Mouse (Mus musculus) gastrocnemius, postnatal 10 days (tissue): ENCODE measurements at regions not wholly inside any gene's neighbourhood (a gene's known extent, or its start where the extent isn't known, plus 50 kb on each side); places are given as distances from the start of the nearest gene placed in this dataset.

Source experiments
- DNase-seq: peaks from one replicate; pipeline ENCODE4 v3.0.0; 2021; ENCODE audit warnings: mixed read lengths

DNA sequence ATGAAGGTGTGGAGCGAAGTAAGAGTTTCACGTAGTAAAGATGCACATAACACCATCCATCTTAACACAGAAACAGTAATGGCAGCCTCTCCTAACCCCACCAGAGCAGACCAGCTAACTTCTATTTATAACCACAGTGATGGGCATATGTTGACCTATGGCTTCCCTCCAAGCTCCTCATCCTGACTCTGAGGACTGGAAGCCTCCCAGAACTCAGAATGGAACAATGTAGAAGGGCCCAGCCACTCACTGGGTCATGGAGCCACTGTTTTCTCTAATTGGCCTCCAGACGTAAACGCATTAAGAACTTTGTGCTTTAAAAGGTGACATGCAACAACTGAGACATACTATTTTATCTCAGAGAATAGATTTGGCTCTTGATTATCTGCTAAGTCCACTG lies 77.0 kb downstream of the Irs2 start:
- no peak for DNase-seq

GRCm38 (mm10) chr8:10928836-10929235 lies 79.4 kb downstream of the Irs2 start:
- peak; percentile 29 for DNase-seq

DNA sequence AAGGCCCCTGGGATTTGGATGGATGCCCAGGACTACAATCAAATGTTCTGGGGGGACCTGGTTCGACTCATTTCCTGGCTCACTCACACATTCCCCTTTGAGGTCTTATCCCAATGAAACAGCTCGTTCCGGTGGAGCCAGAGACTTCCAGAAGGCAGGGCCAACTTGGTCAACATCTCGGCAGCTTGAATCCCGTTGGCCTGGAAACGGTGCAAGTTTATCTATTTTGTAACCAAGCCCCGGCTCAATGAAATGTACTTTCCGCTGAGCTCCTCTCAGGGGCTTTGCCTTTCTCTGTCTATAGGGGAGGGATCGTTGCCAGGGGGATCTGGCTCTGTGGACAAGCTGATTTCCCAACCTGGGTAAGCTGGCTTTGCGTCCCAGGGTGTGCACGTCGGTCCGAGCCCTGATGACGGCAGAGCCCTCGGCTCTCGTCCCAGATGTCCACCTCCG lies 79.9 kb downstream of the Irs2 start:
- DNase-seq, result peak; percentile 29

GRCm38 (mm10) chr8:10927187-10927586 lies 81.1 kb downstream of the Irs2 start:
- DNase-seq, result no peak

GRCm38 (mm10) chr8:10926518-10926915 lies 81.7 kb downstream of the Irs2 start:
- no peak for DNase-seq

GRCm38 (mm10) chr8:10925582-10926517 lies 82.4 kb downstream of the Irs2 start:
- no peak for DNase-seq

DNA sequence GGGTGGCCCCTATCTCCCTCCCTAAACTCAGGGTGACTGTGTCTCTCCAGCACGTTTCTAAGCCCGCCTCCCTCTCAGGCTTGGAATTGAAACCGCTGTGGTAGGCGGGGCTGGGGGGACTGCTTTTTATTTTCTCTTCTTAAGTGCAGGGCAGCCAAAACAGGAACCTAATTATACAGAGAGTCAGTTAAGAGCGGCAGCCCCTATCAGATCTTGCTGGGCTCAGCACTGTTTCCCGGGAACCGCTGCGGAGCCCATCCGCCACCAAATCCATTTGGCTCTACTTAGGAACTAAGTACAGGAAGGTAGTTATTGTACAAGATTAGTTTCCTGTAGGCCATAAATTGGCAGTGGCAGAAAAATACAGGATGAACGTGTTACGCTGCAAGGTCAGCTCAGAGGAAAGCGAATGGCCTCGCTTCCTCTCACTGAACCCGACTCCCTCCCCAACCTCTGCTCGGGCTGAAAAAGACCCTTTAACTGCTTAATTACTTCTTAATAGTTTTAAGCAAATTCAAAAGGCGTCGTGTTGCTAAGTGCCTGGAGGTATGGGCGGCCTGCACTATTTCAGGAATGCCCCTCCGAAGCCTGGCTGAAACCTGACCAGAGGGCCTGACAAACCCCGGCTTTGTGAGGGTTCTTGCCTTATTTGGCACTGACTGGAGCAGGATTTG lies 83.6 kb downstream of the Irs2 start:
- peak; percentile 45 for DNase-seq

DNA sequence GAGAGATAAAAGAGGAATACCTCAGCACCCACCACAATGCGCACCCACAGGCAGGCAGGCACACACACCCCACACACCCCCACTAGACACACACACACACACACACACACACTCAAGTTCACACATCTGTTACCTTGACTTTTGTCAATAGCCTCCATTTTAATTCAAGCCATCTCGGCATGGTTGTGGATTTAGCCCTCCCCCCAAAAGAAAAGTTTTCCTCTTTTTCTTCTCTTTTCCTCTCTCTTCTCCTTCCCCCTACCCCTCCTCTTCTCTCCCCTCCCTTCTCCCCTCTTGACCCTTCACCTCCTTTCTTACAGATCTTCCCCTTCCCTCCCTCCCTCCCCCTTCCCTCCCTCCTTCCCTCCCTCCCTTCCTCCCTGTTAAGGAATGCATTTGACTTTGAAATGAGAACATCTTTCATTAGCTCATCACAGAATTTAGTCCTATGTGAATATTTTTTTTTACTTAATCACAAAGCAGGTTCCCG lies 84.2 kb downstream of the Irs2 start:
- no peak for DNase-seq

- DNase-seq, result no peak
Measured at GRCm38 (mm10) chr8:10923071-10924000, 84.9 kb downstream of the Irs2 start.

- no peak for DNase-seq
Measured at GRCm38 (mm10) chr8:10922209-10923030, 85.8 kb downstream of the Irs2 start.

DNA sequence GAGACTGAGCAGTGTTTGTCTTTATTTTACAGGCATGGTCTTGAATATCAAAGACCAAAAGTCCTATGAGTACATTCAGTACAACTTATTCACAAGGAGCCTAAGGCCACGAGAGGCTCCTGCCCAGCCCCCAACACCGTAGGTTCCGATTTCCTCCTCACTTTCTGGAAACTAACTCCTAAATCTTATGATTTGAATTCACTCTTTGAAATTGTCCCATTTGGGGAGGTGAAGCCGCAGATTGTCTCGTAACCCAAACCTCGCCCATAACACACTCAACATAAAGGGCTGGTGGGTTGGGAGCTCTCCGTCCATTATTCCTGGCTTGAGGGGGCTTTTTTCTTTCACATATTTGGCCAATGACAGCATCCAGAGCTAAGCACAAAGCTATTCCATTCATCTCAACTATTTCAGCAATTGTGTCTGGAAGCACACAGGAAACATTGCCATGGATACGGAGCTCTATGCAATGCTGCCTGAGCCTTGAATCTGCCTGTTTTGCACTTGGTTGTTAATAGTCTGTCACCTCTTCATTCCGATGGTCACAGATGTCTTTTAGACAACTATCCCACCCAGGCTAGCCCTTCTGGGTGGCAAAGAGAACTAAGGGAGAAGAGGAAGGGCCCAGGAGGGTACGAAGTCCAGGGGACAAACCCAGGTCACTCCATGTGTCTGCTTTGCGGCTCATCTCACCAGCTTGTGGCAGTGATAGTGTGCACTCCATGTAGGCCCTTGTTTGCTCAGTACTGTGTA lies 86.6 kb downstream of the Irs2 start:
- no peak for DNase-seq

DNA sequence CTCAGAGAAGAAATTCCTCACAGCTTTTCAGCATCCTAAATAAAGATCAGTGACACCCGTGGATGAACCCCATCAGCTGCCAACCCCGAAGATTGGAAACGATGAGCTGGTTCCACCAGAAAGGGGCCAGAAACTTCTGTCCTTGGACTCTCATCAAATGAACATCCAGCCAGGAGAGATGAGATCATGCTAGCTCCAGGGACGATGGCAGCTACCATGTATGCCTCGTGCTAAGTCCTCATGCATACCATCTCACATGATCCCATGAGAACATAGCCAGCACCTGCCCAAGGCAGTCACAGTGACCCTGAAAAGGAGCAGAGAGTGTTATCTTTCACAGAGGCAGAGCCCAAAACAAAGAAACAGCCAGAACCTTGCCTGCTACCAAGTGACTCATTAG lies 88.6 kb downstream of the Irs2 start:
- no peak for DNase-seq

- no peak for DNase-seq
Measured at GRCm38 (mm10) chr8:10918403-10919035, 89.7 kb downstream of the Irs2 start.

DNA sequence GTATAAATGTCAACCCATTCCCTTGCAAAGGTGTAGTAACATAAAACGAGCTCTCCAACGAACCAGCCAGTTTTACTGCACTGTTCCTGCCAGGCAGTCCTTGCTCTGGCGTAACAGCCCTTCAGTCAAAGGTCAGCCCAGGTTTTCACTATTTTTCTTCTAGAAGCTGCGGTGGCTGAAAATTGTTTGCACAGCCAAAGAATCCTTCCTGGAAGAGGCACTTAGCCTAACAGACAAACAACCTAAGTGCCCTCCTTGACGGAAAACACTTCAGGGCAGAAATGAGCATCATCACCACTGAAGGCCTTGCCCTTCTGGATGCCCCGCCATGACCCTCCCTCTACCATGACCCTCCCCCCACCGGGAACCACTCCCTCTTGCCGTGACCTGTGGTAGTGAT lies 93.6 kb downstream of the Irs2 start:
- no peak for DNase-seq

DNA sequence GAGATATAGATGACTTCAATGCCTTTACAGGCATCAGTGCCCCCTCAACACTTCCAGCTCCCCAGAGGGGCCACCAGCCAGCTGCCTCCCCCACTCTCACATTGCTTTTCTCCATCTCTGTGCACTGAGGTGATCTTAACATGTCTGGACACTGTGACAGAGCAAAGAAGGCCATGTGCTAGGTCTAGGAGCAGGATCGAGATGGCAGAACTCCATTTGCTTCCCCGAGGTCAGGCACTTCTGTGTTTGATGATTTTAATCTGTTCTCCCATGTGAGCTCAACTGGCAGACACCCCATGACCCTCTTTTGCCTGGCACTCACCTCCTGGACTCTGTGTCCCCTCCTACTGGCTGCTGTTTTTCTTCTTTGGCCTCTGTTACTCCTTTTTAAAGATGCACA lies 95.8 kb downstream of the Irs2 start:
- DNase-seq, result no peak

GRCm38 (mm10) chr8:10911371-10911770 lies 96.9 kb downstream of the Irs2 start:
- no peak for DNase-seq

DNA sequence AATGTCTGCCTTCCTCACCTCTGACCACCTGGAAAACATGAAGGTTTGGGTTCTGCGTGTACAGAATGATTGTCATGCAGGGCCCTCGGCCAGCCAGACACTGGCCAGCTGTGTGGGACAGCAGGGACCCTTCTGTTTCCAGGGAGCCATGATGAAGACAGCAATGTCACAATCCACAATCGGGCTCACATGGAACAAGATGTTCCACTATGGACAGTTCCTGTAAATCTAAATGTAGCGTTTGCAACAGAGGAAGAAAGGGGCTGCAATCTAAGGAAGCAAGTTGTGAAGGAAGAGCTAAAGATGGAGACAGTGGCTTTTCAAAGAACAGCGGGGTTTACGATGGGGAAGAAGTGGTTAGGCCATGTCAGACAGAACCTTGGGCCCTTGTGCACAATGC lies 97.3 kb downstream of the Irs2 start:
- DNase-seq, result no peak

DNA sequence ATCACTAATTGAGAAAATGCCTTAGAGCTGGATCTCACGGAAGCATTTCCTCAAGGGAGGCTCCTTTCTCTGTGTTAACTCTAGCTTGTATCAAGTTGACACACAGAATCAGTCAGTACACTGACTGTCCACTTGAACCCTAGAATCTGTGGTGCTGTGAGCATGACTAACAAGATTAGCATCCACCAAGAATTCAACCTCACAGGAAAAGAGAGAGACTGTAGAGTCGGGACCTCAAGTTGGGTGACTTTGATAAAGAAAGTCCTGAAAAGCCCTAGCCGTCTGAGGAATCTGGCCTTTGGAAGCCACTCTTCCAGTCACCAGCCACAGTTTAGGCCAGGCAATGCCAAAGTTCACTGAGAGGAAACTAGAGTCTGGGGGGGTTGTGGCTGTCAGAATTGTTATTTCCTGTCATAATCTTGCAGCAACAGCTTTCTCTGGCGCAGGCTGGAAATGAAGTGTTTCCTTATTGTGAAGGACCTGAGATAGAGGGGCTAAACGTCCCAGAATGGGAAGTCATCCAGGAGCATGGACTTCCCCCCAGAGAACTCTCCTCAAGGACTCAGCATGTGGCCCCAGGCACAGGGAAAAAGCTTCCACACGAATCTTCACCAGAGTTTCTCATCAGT lies 97.9 kb downstream of the Irs2 start:
- DNase-seq, result no peak

GRCm38 (mm10) chr8:10909155-10909554 lies 99.1 kb downstream of the Irs2 start:
- DNase-seq, result no peak

GRCm38 (mm10) chr8:10906353-10906752 lies 101.9 kb downstream of the Irs2 start:
- DNase-seq, result no peak
